ENCODE assay signal across 14 mouse cellular contexts in genomic region chr6:97551161-97551560, GRCm38 (mm10).
"Had no signal": no experiment of that assay in that cellular context is flagged by ENCODE, and none has a peak within 500 bp of the region (broad histone marks: within the 10 kb centered on the region; RNA-seq: fewer than 3 reads in every experiment).

No protein-coding gene starts in this region.

- H3K9me3 ChIP-seq: limb, embryonic 12.5 days; liver, embryonic 13.5 days; stomach, embryonic 15.5 days had no signal

- H3K4me3 ChIP-seq: layer of hippocampus, adult 2 months; limb, embryonic 12.5 days; liver, embryonic 13.5 days; megakaryocyte, embryonic 14.5 days; midbrain, embryonic 13.5 days; stomach, embryonic 15.5 days had no signal

- H3K4me1 ChIP-seq: limb, embryonic 12.5 days; liver, embryonic 13.5 days; megakaryocyte, embryonic 14.5 days; stomach, embryonic 15.5 days had no signal

- H3K4me2 ChIP-seq: limb, embryonic 12.5 days; liver, embryonic 13.5 days; midbrain, embryonic 13.5 days; stomach, embryonic 15.5 days had no signal

- DNase-seq: kidney, adult 18-20 months; kidney, postnatal 10 days; kidney, postnatal 4 days; liver; liver, embryonic 13.5 days; liver, postnatal 0 days; right cerebral cortex, postnatal 14 days; thymus, postnatal 36 days had no signal

- H3K36me3 ChIP-seq: limb, embryonic 12.5 days; liver, embryonic 13.5 days; stomach, embryonic 15.5 days had no signal

- H3K27me3 ChIP-seq: limb, embryonic 12.5 days; liver, embryonic 13.5 days; midbrain, embryonic 13.5 days; stomach, embryonic 15.5 days had no signal

- H3K27ac ChIP-seq: layer of hippocampus, adult 2 months; limb, embryonic 12.5 days; liver, embryonic 13.5 days; macrophage; stomach, embryonic 15.5 days had no signal

- H3K9ac ChIP-seq: limb, embryonic 12.5 days; liver, embryonic 13.5 days; liver, postnatal 0 days; midbrain, embryonic 13.5 days; stomach, embryonic 15.5 days had no signal

- ATAC-seq: liver, postnatal 0 days had no signal
